Mouse (Mus musculus) C2C12 (cell line): ENCODE data around the gene Ube2h.

Experiments
- CTCF ChIP-seq: IDR thresholded peaks from one replicate; pipeline ENCODE4 v1.5.1; 2011; ENCODE audit not compliant: control insufficient read depth, insufficient read depth, insufficient read length
- FOSL1 ChIP-seq: IDR thresholded peaks from one replicate; pipeline ENCODE4 v1.8.0; 2011; ENCODE audit warnings: mild to moderate bottlenecking, low read length; ENCODE audit not compliant: poor library complexity, insufficient read depth, severe bottlenecking
- MAX ChIP-seq: IDR thresholded peaks from one replicate; pipeline ENCODE4 v1.6.1; 2011; ENCODE audit warnings: mild to moderate bottlenecking, control low read depth
- MYOD1 ChIP-seq: IDR thresholded peaks from one replicate; pipeline ENCODE4 v1.6.1; 2011; ENCODE audit warnings: low read depth; ENCODE audit not compliant: control insufficient read depth, insufficient read length

- no peak for TF ChIP-seq CTCF
- TF ChIP-seq MAX, result no peak
- no peak for TF ChIP-seq FOSL1
- no peak for TF ChIP-seq MYOD1
Observed at GRCm38 (mm10) chr6:30211641-30212455, 92.5 kb downstream of the Ube2h start.
